Mouse (Mus musculus) cerebellum, adult 11 months (tissue): ENCODE measurements around the gene Cpa1.

Experiments
- DNase-seq: peaks from one replicate; pipeline ENCODE4 v3.0.0; 2022

Gene Cpa1

GRCm38 (mm10) chr6:30621986-30622389 lies 17.0 kb upstream of the Cpa1 start:
- no peak for DNase-seq

DNA sequence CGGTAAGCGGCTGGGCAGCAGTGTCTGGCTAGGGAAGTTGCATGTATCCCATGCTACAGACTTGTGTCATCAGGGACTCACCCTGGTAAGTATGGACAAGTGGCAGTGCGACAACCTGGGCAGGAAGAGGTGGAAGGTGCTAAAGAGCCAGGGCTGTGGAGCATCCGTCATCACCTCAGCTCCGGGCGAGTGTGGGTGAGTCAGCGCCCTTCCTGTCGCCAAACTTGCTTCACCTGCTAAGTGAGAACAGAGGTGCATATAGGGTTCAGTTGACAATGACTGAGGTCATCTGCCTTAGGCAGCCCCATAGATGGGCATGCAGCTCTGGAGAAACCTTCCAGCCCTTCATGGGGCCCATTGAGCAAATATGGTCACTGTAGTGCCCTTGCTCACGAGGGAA lies 14.3 kb upstream of the Cpa1 start:
- no peak for DNase-seq

DNA sequence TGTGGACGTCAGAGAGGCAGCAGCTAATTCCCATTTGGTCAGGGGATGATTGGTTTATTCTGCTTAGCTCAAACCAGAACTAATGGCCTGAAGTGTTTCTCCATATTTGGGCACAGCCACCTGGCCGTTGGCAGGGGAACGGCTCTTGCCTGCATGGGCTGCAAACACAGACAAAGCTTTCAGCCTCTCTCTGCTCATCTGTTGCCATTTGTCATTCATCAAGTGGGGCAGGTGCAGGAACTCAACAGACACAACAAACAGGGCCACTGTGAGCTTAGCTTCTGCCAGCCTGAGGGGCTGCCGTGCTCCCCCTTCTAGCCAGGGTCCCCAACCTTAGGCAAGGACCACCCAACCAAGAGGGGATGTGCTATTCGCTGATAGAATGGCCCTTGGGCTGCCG lies 10.9 kb upstream of the Cpa1 start:
- no peak for DNase-seq

DNA sequence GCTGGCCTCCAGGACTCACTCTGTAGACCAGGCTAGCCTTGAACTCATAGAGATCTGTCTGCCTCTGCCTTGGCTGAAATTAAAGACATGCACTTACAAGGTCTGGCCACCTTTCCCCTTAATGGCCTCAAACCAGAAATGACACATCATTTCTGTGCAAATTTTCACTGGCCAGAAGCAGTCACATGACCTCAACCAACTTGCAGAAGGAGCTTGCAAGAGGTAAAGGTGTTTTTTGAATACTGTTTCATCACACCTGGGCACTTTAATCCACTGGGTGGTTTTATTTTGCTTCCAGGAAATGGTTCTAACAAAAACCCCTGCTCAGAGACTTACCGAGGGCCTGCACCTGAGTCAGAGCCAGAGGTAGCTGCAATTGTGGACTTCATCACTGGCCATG lies 9.0 kb upstream of the Cpa1 start:
- DNase-seq, result no peak

DNA sequence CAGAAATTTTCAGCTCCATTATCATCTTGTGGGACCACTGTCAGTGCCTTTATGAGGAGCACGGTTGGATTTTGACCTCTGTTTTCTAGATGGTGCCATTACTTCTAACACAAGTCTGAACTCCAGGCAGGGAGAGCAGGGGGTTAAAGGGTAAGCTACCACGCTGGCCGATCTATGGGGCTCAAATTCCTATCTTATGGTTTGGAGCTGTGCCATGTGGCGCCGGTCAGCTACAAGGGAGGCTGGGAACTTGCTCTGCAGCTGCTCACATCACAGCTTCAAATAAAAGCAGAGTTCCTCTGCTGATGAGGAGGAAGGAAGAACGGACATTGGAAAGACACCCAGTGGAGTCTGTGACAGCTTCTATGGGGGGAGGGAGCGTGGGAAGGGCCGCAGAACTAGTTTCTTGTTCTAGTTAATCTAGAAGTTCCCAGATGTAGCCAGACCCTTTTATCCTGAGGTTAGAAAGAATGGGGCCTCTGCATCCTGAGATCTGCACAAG lies 3.6 kb upstream of the Cpa1 start:
- no peak for DNase-seq

DNA sequence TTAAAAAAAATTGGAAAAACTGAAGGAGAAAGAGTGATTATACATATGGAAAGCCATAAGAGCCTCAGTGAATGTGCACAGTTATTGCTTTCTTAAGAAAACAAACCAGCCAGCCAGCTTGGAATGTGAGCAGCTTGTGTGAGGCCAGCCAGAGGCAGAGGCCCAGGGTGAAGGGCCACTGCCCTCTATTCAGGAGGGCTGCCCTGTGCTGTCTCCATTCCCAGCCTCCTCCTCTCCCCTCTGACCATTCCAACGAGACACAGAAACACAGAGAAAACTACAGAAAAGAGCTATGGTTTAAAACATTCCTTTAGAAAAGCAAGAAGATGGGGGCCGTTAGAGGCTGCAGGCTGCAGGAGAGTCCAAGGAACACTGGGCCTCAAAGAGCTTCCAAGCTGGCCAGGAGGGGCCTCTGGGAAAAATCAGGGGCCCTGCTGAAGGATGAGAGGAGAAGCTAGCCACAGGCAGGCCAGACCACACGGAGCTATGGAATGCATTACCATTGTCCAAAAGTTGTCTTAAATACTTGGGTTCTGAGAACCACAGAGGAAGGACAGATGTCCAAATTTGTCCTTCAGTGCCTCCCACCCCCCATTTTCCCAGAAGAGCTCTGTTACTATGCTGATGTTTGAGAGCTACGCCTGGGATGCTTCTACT lies 2.7 kb upstream of the Cpa1 start:
- no peak for DNase-seq

- DNase-seq, result no peak
Observed at GRCm38 (mm10) chr6:30643694-30644460, 4.9 kb downstream of the Cpa1 start.

GRCm38 (mm10) chr6:30644462-30644861 lies 5.4 kb downstream of the Cpa1 start:
- no peak for DNase-seq

DNA sequence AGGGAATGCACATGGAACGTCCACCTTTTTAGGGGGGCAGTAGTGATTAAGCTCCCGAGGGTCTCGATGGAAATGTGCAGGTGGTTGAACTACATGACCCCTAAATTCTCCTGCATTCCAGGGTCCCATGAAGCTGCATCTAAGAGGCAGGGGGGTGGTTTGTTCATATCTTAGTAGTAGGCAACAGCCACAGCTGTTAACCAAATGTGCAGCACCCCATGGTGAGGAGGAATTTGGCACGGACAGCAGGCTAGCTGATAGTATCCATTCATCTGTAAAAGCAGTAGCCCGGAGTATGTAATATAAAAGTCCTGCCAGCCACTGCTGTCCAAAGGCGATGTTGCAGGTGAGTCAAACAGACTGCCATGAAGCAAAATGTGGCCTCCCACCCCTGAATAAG lies 6.4 kb downstream of the Cpa1 start:
- DNase-seq, result no peak

DNA sequence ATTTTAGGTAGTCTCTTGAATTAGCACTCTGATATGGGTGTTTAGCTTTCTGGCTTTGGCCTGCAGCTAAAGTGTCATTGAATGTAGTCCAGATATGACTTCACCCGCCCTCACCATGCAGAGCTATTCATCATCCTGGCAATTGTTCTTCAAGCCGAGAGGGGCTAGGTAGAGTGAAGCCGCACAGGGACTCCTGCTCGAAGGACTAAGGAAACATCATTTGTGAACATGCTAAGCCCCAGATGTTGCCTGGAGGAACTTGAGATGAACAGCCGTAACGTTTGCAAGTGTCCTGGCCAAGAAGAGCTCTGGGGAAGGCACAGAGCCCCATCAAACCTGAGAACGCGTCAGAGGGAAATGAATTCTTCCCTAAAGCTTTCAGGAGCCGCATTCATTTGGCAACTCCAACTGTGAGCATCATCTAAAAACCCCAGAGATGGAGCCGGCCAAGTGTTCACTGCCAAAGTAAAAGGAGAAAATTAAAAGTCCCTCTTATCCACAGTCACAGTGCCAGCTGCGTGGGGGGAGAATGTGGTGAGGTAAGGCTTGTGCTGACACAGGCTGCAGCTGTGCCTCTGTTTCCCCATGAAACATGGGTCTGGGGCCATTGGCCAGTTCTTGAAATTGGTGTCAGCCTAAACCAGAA lies 10.8 kb downstream of the Cpa1 start:
- no peak for DNase-seq

GRCm38 (mm10) chr6:30652425-30653188 lies 13.6 kb downstream of the Cpa1 start:
- DNase-seq, result no peak

DNA sequence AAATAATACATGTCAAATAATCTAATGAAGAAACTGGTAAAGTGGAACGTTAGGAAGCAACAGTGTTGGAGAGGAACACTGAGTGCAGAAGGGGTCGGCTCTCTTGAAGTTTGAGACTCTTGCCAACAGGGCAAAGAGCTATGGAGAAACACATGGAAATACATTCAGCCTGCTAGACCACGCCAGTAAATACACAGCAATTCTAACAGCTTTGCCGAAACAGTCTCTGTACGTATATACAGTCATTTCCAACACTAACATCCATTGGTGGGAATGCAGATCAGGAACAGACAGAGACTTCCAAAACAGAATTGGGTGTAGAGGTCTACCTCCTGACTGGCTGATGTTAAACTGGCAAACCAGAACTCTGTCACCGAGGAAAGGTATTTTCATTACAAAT lies 14.5 kb downstream of the Cpa1 start:
- no peak for DNase-seq

DNA sequence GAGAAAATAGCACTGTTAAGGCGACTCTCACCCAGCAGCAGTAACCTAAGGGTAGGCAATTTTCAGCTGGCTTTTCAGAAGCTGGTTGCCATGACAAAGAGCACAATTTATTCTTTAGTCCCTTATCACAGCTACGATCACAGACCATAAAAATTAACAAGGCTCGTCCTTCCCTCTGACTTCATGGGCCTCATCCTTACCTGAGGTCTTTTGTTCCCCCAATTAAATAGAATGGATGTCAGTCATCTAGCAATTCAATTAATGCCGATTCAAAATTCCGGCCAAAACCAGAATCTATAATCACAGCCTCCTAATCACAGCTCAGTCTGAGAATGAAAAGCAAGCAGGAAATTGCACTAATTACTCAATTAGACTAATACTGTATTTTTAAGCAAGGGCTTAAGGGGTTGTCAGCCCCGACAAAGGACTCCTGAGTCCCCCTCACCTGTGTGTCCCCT lies 15.4 kb downstream of the Cpa1 start:
- DNase-seq, result no peak

DNA sequence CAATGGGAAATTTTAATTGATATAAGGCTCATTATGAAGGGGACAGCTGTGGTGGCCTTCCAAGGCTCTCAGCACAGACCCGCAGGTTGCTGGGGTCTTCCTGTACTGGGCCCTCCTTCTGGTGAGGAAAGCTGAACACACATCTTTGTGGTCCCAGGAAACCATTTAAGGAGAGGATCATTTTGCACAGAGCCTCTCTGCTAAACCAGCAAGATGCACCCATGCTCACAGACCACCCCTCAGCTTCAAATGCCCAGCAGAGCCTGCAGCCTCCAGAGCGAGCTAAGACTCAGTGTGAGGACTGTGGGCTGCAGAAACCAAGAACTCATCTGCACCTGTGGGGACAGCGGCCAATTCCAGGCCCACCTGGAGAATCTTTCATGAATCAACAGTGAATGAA lies 15.9 kb downstream of the Cpa1 start:
- DNase-seq, result no peak

GRCm38 (mm10) chr6:30657279-30657678 lies 18.3 kb downstream of the Cpa1 start:
- no peak for DNase-seq

- no peak for DNase-seq
Observed at GRCm38 (mm10) chr6:30658619-30659018, 19.6 kb downstream of the Cpa1 start.

DNA sequence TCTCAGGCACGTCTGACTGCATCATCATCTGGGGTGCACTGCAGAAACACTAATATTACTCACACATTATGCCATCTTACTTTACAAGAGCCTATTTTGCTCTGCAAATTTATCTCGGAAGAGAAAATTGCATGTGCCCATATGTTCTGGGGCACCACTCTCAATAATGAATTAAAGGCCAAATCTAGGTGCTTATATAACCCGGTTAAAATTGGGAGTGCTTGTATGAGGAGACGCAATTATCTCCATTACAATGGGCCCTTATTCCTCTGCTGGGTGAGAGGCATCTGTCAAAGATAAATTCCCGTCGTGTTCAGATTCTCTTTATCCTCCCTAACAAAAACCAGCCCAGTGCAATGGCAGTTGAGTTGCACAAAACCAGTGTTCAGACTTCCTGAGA lies 25.8 kb downstream of the Cpa1 start:
- DNase-seq, result no peak

GRCm38 (mm10) chr6:30665296-30665695 lies 26.3 kb downstream of the Cpa1 start:
- no peak for DNase-seq

DNA sequence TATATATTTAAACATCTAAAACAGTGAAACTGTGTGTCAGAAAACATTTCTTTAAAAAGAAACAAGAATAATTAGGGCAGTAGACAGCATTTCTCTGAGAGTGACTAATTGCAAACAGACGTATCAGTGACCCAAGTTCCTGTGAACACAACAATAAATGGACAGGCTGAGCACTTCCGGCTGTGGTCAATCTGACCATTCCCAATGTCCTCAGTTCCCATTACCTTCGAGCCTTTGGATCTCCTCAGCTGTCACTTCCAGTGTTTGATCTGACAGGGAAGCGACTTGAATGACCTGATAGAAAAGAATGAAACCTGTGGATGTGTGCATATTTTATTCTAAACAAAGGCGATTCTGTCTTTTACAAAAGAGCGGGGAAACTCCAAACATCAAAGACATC lies 27.0 kb downstream of the Cpa1 start:
- DNase-seq, result no peak

- no peak for DNase-seq
Observed at GRCm38 (mm10) chr6:30667585-30667984, 28.6 kb downstream of the Cpa1 start.

DNA sequence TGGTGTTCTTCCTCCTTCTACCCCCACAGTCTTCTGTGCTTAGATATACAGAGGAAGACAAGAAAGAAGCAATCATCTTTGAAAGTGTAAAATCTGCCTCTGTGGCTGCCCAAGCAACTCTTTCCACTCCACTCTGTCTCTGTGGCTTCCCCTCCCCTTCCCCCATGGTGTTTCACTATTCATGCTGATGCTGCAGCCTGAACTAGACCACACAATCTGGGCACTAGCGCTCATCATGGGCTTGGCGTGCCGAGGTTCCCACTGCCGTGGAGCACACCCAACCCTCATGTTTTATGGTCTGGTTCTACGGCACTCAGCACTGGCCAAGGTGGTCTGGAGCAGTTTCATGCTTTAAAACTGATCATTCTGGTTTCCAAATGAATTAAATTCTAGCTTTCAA lies 32.7 kb downstream of the Cpa1 start:
- DNase-seq, result no peak

GRCm38 (mm10) chr6:30673764-30674561 lies 34.9 kb downstream of the Cpa1 start:
- DNase-seq, result no peak
